Mouse (Mus musculus): ENCODE data around the gene Gtf3a. TPM values are rescaled to one million over a fixed set of nuclear protein-coding genes. Genes with fewer than 3 reads are reported as not detected.

Gtf3a gene
- polyA plus RNA-seq, 1 experiment from 2014 or later, result 150 TPM

DNA sequence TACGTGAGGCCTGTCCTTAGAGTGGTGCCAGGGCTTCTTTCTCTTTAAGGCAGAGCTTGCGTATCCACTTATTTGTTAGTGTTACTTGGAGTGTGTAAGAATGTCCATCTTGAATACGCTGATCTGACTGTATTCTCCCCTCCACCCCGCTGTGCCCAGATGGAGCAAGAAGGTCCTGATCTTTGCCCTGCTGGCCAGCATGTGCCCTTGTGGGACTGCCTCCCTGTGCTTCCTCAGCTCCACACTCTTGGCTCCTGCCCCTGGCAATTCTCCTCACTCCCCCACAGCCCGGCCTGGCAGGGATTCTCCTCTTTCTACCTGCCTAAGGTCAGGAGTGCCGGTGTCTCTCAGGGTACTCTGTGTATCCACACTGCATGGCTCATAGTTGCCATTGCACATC, 32.9 kb downstream of the Gtf3a start:
- DNase-seq (ENCODE audit: low spot score), result no peak

DNA sequence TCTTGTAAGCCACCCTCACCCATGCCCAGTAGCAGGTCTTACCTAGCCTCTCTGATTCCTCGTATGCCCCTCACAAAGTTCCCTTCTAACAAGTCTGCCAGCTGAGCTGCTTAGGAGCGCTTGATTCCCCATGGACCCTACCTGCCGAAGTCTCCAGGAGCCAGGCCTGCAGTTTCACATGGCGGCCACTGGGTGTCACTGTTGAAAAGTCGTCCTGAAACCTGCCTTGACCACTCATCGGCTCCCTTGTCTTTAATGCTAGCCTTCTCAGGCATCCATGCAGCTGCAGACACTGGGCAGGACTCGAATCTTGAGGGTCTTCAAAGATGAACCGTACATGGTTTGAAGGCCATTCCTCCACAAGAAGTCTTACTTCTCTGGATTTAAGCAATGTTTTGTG, 34.8 kb downstream of the Gtf3a start:
- DNase-seq (ENCODE audit: low spot score), result peak; percentile 42

DNA sequence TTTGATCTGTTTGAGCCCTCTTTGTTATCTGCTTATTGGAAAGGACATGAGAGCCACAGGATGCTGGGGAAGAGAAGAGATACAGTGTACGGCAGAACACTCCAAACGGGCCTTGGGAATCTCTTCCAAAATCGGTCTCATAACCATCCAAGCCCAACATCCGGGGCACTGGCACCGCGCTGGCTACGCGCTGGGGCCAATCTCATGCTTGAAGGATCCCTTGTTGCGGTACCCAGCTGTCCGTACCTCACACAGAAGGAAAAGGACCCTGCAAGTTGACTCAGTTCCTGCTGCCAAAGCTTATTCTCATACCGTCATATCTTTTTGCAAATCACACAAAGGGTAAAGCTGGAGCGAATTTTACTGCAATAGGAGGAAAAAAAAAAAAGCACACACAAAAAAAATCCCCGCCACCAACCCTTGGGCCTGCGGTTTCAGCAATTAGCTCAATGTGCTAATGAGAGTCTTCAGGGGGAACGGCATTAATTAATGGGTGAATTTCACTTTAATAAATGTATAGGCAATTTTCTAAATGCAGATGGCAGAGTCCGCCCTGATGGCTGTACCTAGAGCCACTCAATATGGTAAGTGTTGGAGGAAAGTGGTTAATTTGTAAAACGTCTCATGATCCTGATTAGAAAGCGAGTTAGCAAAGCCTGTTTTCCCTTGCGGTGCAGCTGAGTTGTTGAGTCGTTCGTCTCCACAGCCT, 37.4 kb downstream of the Gtf3a start:
- no peak for DNase-seq (ENCODE audit: low spot score)

DNA sequence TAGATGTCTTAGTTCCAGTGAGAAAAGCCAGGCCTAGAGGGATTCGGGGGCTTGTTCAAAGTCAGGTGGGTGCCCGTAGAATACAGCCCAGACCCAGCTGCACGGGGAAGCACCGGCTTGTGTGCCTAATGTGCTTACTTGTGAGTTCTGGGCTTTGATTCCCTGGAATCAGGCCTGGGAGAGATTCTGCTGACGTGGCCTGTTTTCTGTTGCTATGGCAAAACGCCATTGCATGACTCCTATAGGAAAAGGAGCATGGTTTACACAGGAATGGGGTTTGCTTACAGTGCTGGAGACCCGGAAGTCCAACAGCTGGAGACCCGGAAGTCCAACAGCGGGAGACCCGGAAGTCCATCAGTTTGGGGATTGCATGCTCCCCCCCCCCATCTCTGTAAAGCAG, 39.1 kb downstream of the Gtf3a start:
- no peak for DNase-seq (ENCODE audit: low spot score)

DNA sequence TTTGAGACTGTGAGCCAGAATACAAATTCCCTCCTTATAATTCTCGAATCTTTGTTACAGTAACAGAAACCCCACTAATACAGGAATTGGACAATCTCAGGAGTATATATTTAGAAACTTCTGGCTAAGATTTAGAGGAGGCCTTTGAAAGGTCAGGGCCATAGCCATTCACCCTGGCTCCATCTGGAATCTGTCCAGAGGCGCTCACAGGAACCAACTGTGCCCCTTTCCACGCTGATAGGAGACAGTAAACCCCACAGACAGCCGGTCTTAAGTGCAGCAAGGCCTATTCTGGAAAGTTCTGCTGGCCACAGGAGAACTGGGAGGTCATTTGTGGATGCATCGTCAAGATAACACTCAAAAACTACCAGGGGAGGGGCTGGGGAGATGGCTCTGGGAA, 40.6 kb downstream of the Gtf3a start:
- no peak for DNase-seq (ENCODE audit: low spot score)

DNA sequence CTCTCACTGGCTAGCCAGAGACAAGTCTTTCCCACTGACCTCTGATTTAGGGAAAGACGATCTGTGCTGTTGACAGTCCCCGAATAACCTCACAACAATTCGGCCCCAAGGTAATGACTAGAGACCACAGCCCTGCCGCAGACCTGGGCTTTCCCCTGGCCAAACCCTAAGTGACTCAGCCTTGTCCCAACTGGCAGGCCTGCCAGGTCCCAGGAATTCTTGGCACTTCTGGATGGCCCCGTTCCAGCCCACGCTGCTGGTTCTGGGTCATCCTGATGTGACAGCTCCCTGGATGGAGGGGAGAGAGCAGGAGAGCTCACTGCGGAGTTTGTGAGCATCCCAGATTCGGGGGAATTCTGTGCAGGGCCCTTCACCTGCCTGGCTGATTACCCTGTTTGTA, 45.1 kb downstream of the Gtf3a start:
- DNase-seq (ENCODE audit: low spot score), result no peak

DNA sequence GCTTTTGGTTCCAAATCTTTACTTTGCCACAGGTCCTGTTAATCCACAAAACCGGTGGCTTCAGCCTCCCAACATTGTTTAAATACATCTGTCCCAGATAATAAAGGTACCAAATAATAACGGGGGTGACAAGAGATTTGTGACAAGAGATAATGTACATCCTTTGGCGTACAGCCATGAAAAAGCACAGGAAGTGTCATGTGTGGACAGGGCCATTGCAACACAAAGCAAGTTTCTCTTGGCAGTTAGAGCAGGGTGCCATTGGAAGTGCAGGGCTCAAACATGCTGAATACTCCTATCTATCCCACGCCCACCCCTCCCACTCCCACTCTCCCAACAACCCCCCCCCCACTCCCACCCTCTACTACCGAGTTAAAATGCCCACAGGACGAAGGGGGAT, 46.5 kb downstream of the Gtf3a start:
- no peak for DNase-seq (ENCODE audit: low spot score)

DNA sequence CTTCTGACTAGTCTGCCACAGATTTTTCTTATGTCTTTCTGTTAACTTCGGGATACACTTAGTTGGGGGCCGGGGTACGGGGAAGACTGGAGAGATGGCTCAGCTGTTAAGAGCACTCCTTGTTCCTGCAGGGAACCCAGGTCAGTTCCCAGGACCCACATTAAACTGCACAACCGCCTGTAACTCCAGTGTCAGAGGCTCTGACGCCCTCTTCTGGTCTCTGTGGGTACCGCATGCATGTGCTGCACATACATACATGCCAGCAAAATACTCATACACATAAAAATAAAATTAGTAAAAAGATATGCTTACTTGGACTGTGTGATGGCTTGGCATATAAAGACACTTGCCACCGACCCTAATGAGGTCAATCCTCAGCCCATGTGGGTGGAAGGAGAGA, 48.4 kb downstream of the Gtf3a start:
- DNase-seq (ENCODE audit: low spot score), result no peak

DNA sequence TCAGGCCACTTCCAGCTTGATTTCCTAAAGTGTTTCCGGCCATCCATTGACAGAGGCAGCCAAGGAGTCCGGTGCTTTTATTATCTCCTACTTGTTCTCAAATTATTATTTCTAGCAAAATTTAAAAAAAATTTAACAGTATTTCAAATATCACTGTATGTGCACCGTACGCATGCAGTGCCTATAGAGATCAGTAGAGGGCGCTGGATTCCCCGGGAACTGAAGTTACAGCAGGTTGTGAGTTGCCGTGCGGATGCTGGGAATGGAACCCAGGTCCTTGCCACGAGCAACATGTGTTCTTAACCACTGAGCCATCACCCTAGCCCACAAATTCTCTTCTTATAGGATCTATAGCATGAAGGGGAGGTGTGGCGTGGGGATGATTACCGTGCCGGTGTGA, 50.3 kb downstream of the Gtf3a start:
- no peak for DNase-seq (ENCODE audit: low spot score)

DNA sequence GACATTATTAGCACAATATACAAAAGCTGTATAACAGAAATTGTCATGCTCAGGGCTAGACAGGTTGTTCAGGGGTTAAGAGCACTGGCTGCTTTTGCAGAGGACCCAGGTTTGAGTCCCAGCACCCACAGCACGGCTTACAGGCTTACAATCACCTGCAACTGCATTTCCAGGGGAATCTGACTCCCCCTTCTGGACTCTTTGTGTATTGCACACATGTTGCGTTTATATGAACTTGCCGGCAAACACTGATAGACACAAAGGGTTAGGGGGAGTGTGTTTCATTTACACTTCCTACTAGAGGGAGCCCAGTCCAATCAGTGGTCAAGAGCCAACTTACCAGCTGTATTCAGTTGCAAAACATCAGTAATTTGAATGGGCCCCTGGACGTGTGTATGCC, 52.9 kb downstream of the Gtf3a start:
- DNase-seq (ENCODE audit: low spot score), result no peak

DNA sequence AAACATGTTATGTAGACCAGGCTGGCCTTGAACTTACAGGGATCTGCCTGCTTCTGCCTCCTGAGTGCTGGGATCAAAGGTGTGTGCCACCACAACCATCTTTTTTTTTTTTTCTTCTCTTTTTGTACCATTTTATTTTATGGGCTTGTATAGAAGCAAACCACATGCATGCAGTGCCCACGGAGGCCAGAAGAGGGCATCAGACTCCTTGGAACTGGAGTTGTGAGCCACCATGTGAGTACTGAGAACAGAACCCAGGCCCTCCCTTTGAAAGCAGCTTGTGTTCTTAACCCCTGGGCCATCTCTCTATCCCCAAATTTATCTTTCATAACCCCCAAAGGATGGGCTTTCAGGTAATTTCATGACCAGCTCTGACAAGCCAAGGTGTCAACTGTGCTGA, 54.8 kb downstream of the Gtf3a start:
- no peak for DNase-seq (ENCODE audit: low spot score)

Other genes with a start within 250 kb of the Gtf3a start
- 10.7 and 11.5 TPM in 2 replicates for gene Usp12, start 153.7 kb upstream of the Gtf3a start, polyA plus RNA-seq (2015; fragmentation: Nextera tagmentation; extraction: Ambion mirVana)
- gene Rpl21, start 115.8 kb upstream of the Gtf3a start, polyA plus RNA-seq (2015; fragmentation: Nextera tagmentation; extraction: Ambion mirVana), result 656 and 659 TPM in 2 replicates
- 8.5 and 8.6 TPM in 2 replicates for gene Rasl11a, start 103.6 kb upstream of the Gtf3a start, polyA plus RNA-seq (2015; fragmentation: Nextera tagmentation; extraction: Ambion mirVana)
- gene Mtif3, start 15.1 kb downstream of the Gtf3a start, polyA plus RNA-seq (2015; fragmentation: Nextera tagmentation; extraction: Ambion mirVana), result 28.4 and 31.3 TPM in 2 replicates
- 8.8 and 11.1 TPM in 2 replicates for gene Lnx2, start 127.9 kb downstream of the Gtf3a start, polyA plus RNA-seq (2015; fragmentation: Nextera tagmentation; extraction: Ambion mirVana)
- gene Polr1d, start 128.4 kb downstream of the Gtf3a start, polyA plus RNA-seq (2015; fragmentation: Nextera tagmentation; extraction: Ambion mirVana), result 188 and 189 TPM in 2 replicates
- not detected in 2 replicates for gene Gsx1, start 240.0 kb downstream of the Gtf3a start, polyA plus RNA-seq (2015; fragmentation: Nextera tagmentation; extraction: Ambion mirVana)

Data from thymus, postnatal 0 days (tissue).